Mouse (Mus musculus): ENCODE data around the gene Kcnip3. TPM values are rescaled to one million over a fixed set of nuclear protein-coding genes. Genes with fewer than 3 reads are reported as not detected.

The Kcnip3 gene
- polyA plus RNA-seq, 1 experiment from 2014 or later = 1.8 TPM

GRCm38 (mm10) chr2:127444055-127444789, 77.7 kb downstream of the Kcnip3 start, which contains the start of gene Fahd2a:
Fahd2a (minus strand) TSS chr2:127444565.
- Histone ChIP-seq H3K9ac (ENCODE audit: low read depth, low read length) (peak within 1 kb of the TSS; percentile 35), H3K27me3 (replicated peaks; ENCODE audit: control insufficient read depth, insufficient read depth, low read length) (no peaks in the 10 kb centered on the region), H3K4me1 (replicated peaks; ENCODE audit: control insufficient read depth, insufficient read depth, low read length) (0 out of 2 replicates have a peak, but pooled peaks cover 8% of the 10 kb centered on the region), H3K9me3 (ENCODE audit: control insufficient read depth) (no peaks in the 10 kb centered on the region), H3K4me2 (replicated peaks; ENCODE audit: low read depth) (peak within 1 kb of the TSS; percentile 65), H3K36me3 (ENCODE audit: control insufficient read depth, insufficient read depth) (peaks cover 4% of the 10 kb centered on the region; the same call in 1 of the 2 replicates), H3K27ac (ENCODE audit: low read depth, low read length) (peak within 1 kb of the TSS; percentile 60; the same call in 1 of the 2 replicates), H3K4me3 (ENCODE audit: low read depth, low read length) (peak within 1 kb of the TSS; percentile 50)
- WGBS = 3% methylated on average over 37 of the region's 37 CpGs
- peak; percentile 24 for TF ChIP-seq CTCF (IDR thresholded peaks at IDR 0.05; ENCODE audit: low read depth)
- peak; percentile 94 for ATAC-seq

- Histone ChIP-seq H3K27me3 (replicated peaks; ENCODE audit: control insufficient read depth, insufficient read depth, low read length) (no peaks in the 10 kb centered on the region), H3K4me2 (replicated peaks; ENCODE audit: low read depth) (no peak overlapping the region), H3K4me3 (ENCODE audit: low read depth, low read length) (no peak overlapping the region), H3K4me1 (replicated peaks; ENCODE audit: control insufficient read depth, insufficient read depth, low read length) (no peaks in the 10 kb centered on the region), H3K9me3 (ENCODE audit: control insufficient read depth) (no peaks in the 10 kb centered on the region), H3K36me3 (ENCODE audit: control insufficient read depth, insufficient read depth) (peaks cover 30% of the 10 kb centered on the region; the same call in 1 of the 2 replicates), H3K9ac (ENCODE audit: low read depth, low read length) (no peak overlapping the region), H3K27ac (ENCODE audit: low read depth, low read length) (no peak overlapping the region)
- no peak for TF ChIP-seq CTCF (IDR thresholded peaks at IDR 0.05; ENCODE audit: low read depth)
- 88% methylated on average over 5 of the region's 5 CpGs for WGBS
- ATAC-seq = no peak
Observed at GRCm38 (mm10) chr2:127437697-127438096, 84.2 kb downstream of the Kcnip3 start.

DNA sequence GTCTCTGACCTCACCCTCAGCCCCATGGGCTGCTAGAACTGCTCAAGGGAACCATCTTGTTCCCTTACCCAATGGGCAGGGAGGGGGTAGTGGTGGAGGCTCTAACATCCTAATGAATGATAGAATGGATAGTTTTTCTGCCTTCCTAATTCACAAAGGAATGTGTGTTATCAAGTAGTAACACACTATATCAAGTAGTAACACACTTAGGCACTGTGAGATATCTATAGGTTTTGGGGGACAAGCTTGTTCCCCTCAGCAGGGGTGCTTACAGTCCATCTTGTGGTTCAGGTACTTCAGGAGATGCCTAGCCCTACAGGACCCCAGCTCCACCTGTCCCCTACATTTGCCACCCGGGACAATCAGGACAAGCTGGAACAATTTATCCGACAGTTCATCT, 86.3 kb downstream of the Kcnip3 start:
- Histone ChIP-seq H3K27ac (ENCODE audit: low read depth, low read length) (no peak overlapping the region), H3K4me1 (replicated peaks; ENCODE audit: control insufficient read depth, insufficient read depth, low read length) (no peaks in the 10 kb centered on the region), H3K27me3 (replicated peaks; ENCODE audit: control insufficient read depth, insufficient read depth, low read length) (no peaks in the 10 kb centered on the region), H3K9me3 (ENCODE audit: control insufficient read depth) (no peaks in the 10 kb centered on the region), H3K4me3 (ENCODE audit: low read depth, low read length) (no peak overlapping the region), H3K36me3 (ENCODE audit: control insufficient read depth, insufficient read depth) (peaks cover 30% of the 10 kb centered on the region; the same call in 1 of the 2 replicates), H3K9ac (ENCODE audit: low read depth, low read length) (no peak overlapping the region), H3K4me2 (replicated peaks; ENCODE audit: low read depth) (no peak overlapping the region)
- WGBS = 93% methylated on average over 2 of the region's 2 CpGs
- no peak for TF ChIP-seq CTCF (IDR thresholded peaks at IDR 0.05; ENCODE audit: low read depth)
- no peak for ATAC-seq

DNA sequence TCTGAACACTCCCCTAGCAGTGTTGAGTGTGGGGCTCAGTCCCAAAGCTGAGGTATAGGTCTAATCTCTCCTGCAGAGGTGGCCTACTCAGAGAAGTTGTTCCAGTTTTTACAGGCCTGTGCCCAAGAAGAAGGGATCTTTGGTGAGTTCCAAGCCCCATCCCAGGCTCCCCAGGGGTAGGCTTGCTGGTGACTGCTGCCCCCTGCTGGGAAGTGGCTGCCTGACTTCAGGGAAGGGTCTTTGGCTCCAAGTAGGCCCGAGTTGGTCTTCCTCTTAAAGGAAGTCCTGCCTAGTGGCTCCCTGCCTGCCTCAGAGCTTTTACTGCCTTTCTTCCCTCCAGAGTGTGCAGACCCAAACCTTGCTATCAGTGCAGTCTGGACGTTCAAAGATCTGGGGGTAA, 86.8 kb downstream of the Kcnip3 start:
- Histone ChIP-seq H3K9me3 (ENCODE audit: control insufficient read depth) (no peaks in the 10 kb centered on the region), H3K4me3 (ENCODE audit: low read depth, low read length) (no peak overlapping the region), H3K36me3 (ENCODE audit: control insufficient read depth, insufficient read depth) (peaks cover 27% of the 10 kb centered on the region; the same call in 1 of the 2 replicates), H3K27ac (ENCODE audit: low read depth, low read length) (no peak overlapping the region), H3K9ac (ENCODE audit: low read depth, low read length) (no peak overlapping the region), H3K27me3 (replicated peaks; ENCODE audit: control insufficient read depth, insufficient read depth, low read length) (no peaks in the 10 kb centered on the region), H3K4me1 (replicated peaks; ENCODE audit: control insufficient read depth, insufficient read depth, low read length) (no peaks in the 10 kb centered on the region), H3K4me2 (replicated peaks; ENCODE audit: low read depth) (no peak overlapping the region)
- peak; percentile 69 for TF ChIP-seq CTCF (IDR thresholded peaks at IDR 0.05; ENCODE audit: low read depth)
- no peak for ATAC-seq
- WGBS = 39% methylated on average over 2 of the region's 2 CpGs

- H3K9ac ChIP-seq (ENCODE audit: low read depth, low read length) = no peak overlapping the region
- H3K4me3 ChIP-seq (ENCODE audit: low read depth, low read length) = no peak overlapping the region
- H3K27ac ChIP-seq (ENCODE audit: low read depth, low read length) = no peak overlapping the region
- ATAC-seq = no peak
- H3K4me1 ChIP-seq (replicated peaks; ENCODE audit: control insufficient read depth, insufficient read depth, low read length) = no peaks in the 10 kb centered on the region
- H3K36me3 ChIP-seq (ENCODE audit: control insufficient read depth, insufficient read depth) = peaks cover 26% of the 10 kb centered on the region; the same call in 1 of the 2 replicates
- WGBS = 72% methylated on average over 9 of the region's 9 CpGs
- no peak overlapping the region for H3K4me2 ChIP-seq (replicated peaks; ENCODE audit: low read depth)
- H3K27me3 ChIP-seq (replicated peaks; ENCODE audit: control insufficient read depth, insufficient read depth, low read length) = no peaks in the 10 kb centered on the region
- TF ChIP-seq CTCF (IDR thresholded peaks at IDR 0.05; ENCODE audit: low read depth) = no peak
- no peaks in the 10 kb centered on the region for H3K9me3 ChIP-seq (ENCODE audit: control insufficient read depth)
Observed at GRCm38 (mm10) chr2:127433487-127434295, 88.2 kb downstream of the Kcnip3 start.

DNA sequence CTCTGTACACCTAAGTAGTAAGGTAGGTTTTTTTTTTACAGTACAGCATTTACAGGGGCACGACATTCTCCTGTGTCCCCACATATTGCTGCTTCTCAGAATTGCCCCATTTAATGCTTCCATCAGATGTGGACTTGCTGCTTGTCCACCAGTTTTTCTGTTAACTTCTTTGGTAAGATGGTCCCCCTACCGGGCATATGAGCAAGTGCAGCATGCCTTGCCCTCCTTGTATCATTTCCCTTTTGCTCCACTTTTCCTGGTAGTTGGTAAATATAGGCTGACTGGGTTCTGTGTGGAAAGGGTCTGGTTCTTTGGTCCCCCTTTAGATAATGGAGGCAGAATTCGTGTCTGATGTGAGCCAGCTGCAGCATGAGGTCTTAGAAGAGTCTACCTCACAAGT, 91.7 kb downstream of the Kcnip3 start:
- no peak overlapping the region for H3K27ac ChIP-seq (ENCODE audit: low read depth, low read length)
- H3K36me3 ChIP-seq (ENCODE audit: control insufficient read depth, insufficient read depth) = peaks cover 8% of the 10 kb centered on the region; the same call in 1 of the 2 replicates

More for the DNA sequence above, 91.7 kb downstream of the Kcnip3 start:
- Histone ChIP-seq H3K4me1 (replicated peaks; ENCODE audit: control insufficient read depth, insufficient read depth, low read length) (no peaks in the 10 kb centered on the region), H3K4me2 (replicated peaks; ENCODE audit: low read depth) (no peak overlapping the region), H3K9me3 (ENCODE audit: control insufficient read depth) (no peaks in the 10 kb centered on the region), H3K27me3 (replicated peaks; ENCODE audit: control insufficient read depth, insufficient read depth, low read length) (no peaks in the 10 kb centered on the region), H3K4me3 (ENCODE audit: low read depth, low read length) (no peak overlapping the region), H3K9ac (ENCODE audit: low read depth, low read length) (no peak overlapping the region)
- peak; percentile 82 for TF ChIP-seq CTCF (IDR thresholded peaks at IDR 0.05; ENCODE audit: low read depth)
- ATAC-seq = no peak
- 20% methylated on average over 3 of the region's 3 CpGs for WGBS
